Mouse (Mus musculus): Measurements from ENCODE around the gene 1700001O22Rik.

1700001O22Rik gene

DNA sequence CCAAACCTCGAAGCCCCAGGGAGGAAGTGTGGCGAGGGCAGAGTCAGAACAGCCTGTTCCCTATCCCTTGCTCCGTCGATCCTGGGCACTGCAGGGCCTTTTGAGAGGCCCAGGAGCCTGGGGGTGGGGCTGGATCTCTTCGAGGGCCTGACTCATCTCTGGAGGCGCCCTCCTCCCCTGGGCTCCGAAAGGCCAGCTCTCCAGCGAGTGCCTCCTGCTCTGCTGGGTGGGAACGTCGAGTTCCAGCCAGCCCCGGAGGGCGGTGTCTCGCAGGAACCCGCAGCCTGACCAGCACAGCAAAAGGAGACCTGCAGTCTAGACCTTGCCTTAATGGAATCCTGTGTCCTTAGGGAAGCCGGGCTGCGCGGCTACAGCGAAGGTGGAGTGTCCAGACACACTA lies 50.2 kb downstream of the 1700001O22Rik start:
- DNase-seq (ENCODE audit: low spot score in 2 of 2) = no peak

DNA sequence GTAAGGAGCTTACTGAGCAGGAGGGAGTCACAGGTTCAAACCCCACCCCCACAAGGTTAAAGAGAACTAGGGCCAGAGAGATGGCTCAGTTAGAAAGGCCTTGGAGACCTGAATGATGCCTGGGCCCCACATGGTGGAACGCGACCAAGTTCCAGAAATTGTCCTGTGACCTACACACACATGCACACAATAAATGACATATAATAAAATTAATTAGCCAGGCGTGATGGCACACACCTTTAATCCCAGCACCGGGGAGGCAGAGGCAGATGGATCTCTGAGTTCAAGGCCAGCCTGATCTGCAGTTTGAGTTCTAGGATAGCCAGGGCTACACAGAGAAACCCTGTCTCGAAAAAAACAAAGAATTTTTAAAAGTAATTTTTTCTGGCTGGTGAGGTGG lies 51.0 kb downstream of the 1700001O22Rik start:
- no peak for DNase-seq (ENCODE audit: low spot score in 2 of 2)

GRCm38 (mm10) chr2:30750025-30750424 lies 53.4 kb downstream of the 1700001O22Rik start:
- no peak for DNase-seq (ENCODE audit: low spot score in 2 of 2)

DNA sequence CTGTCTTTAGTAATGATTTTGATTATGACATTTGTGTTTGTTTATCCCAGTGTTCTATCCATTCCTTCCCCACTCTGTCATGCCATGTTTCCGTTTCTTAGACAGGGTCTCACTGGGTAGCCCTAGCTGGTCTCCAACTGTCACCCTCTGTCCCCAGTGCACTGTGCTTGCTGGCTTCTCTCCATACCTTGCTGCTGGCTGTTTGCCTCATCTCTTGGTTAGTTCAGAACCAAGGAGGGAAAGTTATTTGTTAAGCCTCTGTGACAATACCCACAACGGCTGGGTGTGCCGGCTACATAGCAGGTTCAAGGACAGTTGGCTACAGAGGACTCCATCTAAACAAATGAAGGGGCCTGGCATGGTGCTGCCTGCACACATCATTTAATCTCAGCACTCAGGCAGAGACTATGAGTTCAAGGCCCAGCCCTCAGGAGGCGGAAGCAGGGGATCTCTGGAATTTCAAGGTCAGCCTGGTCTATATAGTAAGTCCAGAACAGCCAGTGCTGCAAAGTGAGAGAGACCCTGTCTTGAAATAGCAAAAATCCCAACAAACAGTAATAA lies 55.8 kb downstream of the 1700001O22Rik start:
- no peak for DNase-seq (ENCODE audit: low spot score in 2 of 2)

All from frontal cortex, postnatal 25 days (tissue).